Mouse (Mus musculus) regulatory T cell (primary cell): ENCODE results near the gene Astn1.

Experiments
- in situ Hi-C: fragments of 300-600 bp; cut with MboI, MseI; formaldehyde crosslinking; loops from one replicate; pipeline ENCODE4 v1.15.1; 2025; ENCODE audit warnings: high pct_unique_total_duplicates

Astn1 gene

DNA sequence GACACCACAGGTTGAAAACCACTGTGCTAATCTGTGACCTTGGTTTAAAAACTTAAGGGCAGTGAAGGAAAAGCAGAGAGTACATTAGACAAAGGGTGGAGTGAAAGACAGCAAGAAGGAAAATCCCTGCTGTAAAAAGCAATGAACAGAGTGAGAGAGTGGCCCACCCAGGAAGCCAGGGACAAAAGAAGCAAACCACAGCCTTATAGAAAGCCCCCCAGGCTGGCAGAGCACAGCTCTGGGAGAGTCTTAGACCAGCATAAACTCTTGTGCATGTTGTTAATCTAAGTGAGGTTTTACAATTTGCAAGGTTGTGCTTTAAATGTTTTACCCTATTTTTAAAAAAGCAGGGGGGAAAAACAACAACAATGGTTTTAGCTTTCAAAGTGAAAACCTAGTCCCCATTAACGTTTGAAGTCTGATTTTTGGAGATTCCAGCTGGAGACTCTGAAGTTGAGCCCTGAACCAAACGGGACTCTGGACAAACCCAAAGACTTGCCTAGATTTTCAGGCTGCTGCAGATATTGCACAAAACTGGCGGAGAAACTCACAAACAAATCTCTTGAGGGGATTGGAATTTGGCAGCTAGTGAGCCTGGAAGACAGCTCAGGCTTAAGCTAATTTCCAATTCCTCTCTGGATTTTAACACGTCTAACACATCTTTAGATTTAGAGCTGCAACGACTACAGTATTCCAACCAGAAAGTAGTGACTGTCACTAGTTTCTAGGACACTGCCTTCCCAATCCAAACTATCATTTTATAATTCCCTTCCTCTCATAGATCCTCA lies 377.3 kb downstream of the Astn1 start:
- in situ Hi-C loops, result no loop called here

DNA sequence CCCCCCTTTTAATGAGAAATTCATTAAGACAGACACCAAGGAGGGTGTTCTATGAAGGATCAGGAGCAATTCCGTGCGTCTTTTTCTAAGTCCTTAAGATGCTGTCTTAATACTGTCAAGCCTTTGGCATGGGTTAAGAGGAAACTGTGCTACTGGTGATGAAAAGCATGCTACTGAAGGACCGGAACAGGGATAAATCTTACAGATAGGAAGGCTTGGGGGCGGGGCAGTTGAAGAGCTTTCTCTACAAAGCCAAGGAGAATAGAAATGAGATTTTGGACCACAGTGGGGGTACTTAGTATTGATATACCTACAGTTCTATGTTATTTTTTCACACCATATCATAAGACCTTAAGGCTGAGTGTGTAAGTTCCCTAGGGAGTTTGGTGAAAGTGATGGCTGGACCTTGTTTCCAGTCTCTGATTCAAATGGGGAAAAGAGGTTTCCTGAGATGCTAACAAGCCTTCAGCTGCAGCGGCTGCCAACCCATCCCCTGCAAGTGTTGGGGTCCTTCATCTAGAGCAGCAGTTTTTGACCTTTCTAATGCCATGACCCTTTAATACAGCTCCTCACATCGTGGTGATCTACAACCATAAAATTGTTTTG lies 378.2 kb downstream of the Astn1 start:
- in situ Hi-C loops, result no loop called here

DNA sequence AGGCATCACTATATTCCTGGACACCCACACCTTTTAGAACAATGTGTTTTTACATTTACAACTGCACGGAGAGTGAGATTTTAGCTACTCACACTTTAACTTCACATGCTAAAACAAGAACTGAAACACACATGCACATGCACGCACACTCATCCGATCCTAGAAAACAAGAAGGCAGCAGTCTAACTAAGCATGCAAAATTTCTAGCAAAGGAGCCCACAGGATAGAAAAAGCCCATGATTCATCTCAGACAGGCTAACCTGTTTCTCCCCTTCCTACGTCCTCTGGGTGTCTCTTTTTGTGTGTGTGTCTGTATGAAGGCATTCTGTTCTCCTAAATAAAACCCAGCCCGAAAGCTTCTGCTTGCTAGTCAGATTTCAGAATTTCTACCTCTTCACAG lies 378.9 kb downstream of the Astn1 start:
- in situ Hi-C loops, result no loop called here
